Mouse (Mus musculus) adrenal gland, postnatal 0 days (tissue): Measurements from ENCODE around the gene Cnksr1. TPM values are rescaled to one million over a fixed set of nuclear protein-coding genes. Genes with fewer than 3 reads are reported as not detected.

Experiments
- polyA plus RNA-seq: library from polyadenylated mRNA; unstranded; fragments of >200 nt; fragmentation: Nextera tagmentation; extraction: Ambion mirVana; gene quantifications from 2 replicates; pipeline ENCODE4 v1.2.1, GENCODE M21; 2015

The Cnksr1 gene
- polyA plus RNA-seq, result 0.46 and 0.55 TPM in 2 replicates

DNA sequence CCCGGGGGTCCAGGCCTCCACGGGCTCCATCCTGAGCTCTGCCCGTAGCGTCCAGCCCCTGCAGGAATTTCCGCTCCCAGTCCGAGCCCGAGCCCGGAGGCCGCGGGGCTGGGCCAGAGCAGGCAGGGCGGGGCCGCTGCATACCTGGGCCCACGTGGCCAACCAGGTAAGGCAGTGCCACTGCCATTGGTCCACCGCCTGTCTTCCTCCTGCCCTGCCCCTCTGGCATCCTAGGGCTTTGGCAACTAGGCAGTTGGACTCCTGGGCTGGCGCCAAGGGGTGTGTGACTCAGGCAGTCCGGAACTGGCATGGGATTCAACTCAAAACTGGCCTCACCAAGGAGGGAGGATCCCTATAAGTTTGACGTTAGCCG is at the start of gene Cnksr1:
Gene Cnksr1, minus strand, starts transcription at position 121 of the 373 bp plus-strand sequence.

GRCm38 (mm10) chr4:134287575-134288025 is 49.4 kb upstream of the Cnksr1 start, which contains the start of gene Pdik1l:
TSS of gene Pdik1l (minus strand) at chr4:134287895.

GRCm38 (mm10) chr4:134253722-134254324 is 15.6 kb upstream of the Cnksr1 start, which contains the start of gene Grrp1:
TSS of gene Grrp1 (minus strand) at chr4:134254106.

DNA sequence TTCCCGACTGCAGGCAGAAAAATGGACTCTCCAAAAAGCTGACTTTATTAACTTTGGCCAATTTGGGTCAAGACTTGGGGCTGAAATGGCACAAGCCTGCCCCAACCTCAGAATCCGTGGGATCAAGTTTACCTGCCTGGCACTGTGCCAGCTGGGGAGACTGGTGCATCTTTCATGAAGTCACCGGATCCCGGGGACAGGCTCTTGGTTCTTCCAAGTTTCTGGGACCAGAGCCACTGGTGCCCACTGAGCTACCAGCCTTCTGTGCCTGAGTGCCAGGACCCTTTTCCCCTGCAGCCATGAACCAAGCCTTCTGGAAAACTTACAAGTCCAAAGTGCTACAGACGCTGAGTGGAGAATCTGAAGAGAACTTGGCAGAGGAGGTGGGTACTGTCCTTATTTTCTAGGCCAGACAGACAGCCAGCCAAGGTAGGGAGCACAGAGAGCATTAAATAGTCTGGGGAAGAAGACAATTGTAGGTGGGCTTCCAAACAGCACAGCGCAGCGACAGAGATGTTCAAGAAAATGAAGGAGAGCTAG is 8.6 kb upstream of the Cnksr1 start, which contains the start of gene Gm30191:
Gene Gm30191, plus strand, starts transcription at position 217 of the 540 bp plus-strand sequence.

DNA sequence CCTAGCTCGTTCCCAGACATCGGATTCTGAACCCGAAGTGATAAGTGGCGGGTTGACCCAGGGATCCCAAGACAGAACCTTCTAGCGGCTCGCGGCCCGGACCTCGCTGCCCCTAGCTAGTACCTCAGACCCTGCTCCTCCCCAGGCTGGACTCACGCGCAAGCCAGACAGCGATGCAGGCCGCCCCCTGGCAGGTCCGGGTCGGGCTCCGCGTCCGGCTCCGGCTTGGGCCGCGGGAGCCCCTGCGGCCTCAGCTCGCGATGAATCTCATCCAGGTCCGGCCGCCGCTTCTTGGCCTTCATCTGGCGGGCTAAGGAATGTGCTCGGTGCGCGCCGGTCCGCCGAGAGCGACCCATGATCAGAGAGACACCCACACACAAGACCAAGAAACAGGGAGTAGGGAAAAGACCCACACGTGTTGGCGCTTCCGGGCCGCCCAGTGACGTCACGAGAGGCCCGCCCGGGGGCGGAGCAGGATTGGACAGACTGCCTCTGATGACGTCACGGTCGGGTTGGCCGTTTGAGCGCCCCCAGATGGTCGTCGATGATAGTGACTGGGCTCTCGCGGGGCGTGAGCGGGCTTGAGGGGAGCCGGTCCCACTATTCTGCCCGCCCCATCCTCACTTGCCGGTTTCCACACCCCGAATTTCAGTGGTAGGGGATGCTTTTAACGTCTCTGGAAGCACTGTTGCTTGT is 7.1 kb upstream of the Cnksr1 start, which contains the start of gene Zfp593:
Gene Zfp593, minus strand, starts transcription at position 445 of the 696 bp plus-strand sequence.

GRCm38 (mm10) chr4:134243516-134244250 is 5.5 kb upstream of the Cnksr1 start, which contains the start of gene E130218I03Rik:
TSS of gene E130218I03Rik (plus strand) at chr4:134243662.

DNA sequence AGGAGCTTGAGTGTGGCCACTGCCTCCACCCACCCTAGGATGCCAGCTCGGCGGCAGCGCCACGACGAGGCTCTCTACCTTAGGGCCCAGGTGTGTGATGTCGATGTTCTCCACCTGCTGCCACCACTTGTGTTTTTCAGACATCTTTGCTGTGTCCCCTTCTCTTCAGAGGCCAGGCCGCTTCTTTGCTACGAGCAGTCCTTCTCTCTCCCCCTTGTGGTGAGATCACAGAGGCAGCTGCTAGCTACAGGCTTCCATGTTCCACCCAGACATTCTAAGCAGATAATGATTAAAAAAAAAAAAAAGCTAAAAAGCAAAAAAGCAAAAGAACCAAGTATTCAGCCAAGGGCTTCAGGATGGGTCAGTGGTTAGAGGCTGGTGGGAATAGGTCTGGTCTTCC is 11.0 kb downstream of the Cnksr1 start, which contains the start of gene Catsper4:
Gene Catsper4, minus strand, starts transcription at position 190 of the 400 bp plus-strand sequence.

GRCm38 (mm10) chr4:134202904-134203303 is 35.3 kb downstream of the Cnksr1 start, which contains the start of gene Gm7534:
TSS of gene Gm7534 (minus strand) at chr4:134203004.

Other genes starting within 250 kb of the Cnksr1 start
- gene Dhdds, start 237.5 kb downstream of the Cnksr1 start, polyA plus RNA-seq, result 25.2 and 34.1 TPM in 2 replicates
- 0.04 and 0.09 TPM in 2 replicates for gene Lin28a, start 219.6 kb downstream of the Cnksr1 start, polyA plus RNA-seq
- gene Zfp683, start 184.6 kb downstream of the Cnksr1 start, polyA plus RNA-seq, result not detected in 2 replicates
- gene Crybg2, start 177.6 kb downstream of the Cnksr1 start, polyA plus RNA-seq, result 0.92 TPM in 1 of 2 replicates, not detected in the other
- gene Cd52, start 143.3 kb downstream of the Cnksr1 start, polyA plus RNA-seq, result 24.9 and 36.6 TPM in 2 replicates
- gene Ubxn11, start 135.8 kb downstream of the Cnksr1 start, polyA plus RNA-seq, result 4.0 and 8.7 TPM in 2 replicates
- 308 and 310 TPM in 2 replicates for gene Sh3bgrl3, start 109.6 kb downstream of the Cnksr1 start, polyA plus RNA-seq
- 24.0 and 39.9 TPM in 2 replicates for gene Cep85, start 51.3 kb downstream of the Cnksr1 start, polyA plus RNA-seq
- gene Gm7534, start 35.4 kb downstream of the Cnksr1 start, polyA plus RNA-seq, result not detected in 2 replicates
- not detected in 2 replicates for gene Catsper4, start 11.0 kb downstream of the Cnksr1 start, polyA plus RNA-seq
- 0.17 TPM in 1 of 2 replicates, not detected in the other for gene E130218I03Rik, start 5.3 kb upstream of the Cnksr1 start, polyA plus RNA-seq
- gene Zfp593, start 7.2 kb upstream of the Cnksr1 start, polyA plus RNA-seq, result 17.0 and 19.2 TPM in 2 replicates
- not detected in 2 replicates for gene Gm30191, start 8.5 kb upstream of the Cnksr1 start, polyA plus RNA-seq
- 11.8 and 12.2 TPM in 2 replicates for gene Grrp1, start 15.7 kb upstream of the Cnksr1 start, polyA plus RNA-seq
- 12.5 and 15.1 TPM in 2 replicates for gene Pdik1l, start 49.5 kb upstream of the Cnksr1 start, polyA plus RNA-seq
- gene Trim63, start 76.7 kb upstream of the Cnksr1 start, polyA plus RNA-seq, result 0.41 and 0.68 TPM in 2 replicates
- gene Slc30a2, start 104.8 kb upstream of the Cnksr1 start, polyA plus RNA-seq, result 5.0 and 7.6 TPM in 2 replicates
- 1.0 and 1.9 TPM in 2 replicates for gene Extl1, start 145.5 kb upstream of the Cnksr1 start, polyA plus RNA-seq
- 6.1 and 6.2 TPM in 2 replicates for gene Pafah2, start 157.9 kb upstream of the Cnksr1 start, polyA plus RNA-seq
- gene Stmn1, start 229.9 kb upstream of the Cnksr1 start, polyA plus RNA-seq, result 570 and 1,127 TPM in 2 replicates